Mouse (Mus musculus) stomach, embryonic 16.5 days (tissue): ENCODE results near the gene Slit3. TPM values are rescaled to one million over a fixed set of nuclear protein-coding genes. Genes with fewer than 3 reads are reported as not detected.

ENCODE experiments used
- ATAC-seq: fragments of 200-750 bp; cut with Nextera tagmentation; 2 replicates; pipeline ENCODE4 v1.8.0; 2017; ENCODE audit warnings: moderate number of reproducible peaks, moderate TSS enrichment; ENCODE audit not compliant: insufficient read depth, low FRiP score
- H3K27ac ChIP-seq: fragments of 300-500 bp; sonication (generic); 2 replicates; pipeline ENCODE4 v1.5.1; 2014; ENCODE audit warnings: low read length
- H3K27me3 ChIP-seq: fragments of 300-500 bp; sonication (generic); 2 replicates; pipeline ENCODE4 v1.6.1; 2014; ENCODE audit warnings: low read length, control low read depth, mixed read lengths; ENCODE audit not compliant: control insufficient read depth, insufficient read depth
- H3K36me3 ChIP-seq: fragments of 300-500 bp; sonication (generic); 2 replicates; pipeline ENCODE4 v1.6.1; 2014; ENCODE audit warnings: low read length; ENCODE audit not compliant: control insufficient read depth, insufficient read depth
- H3K4me1 ChIP-seq: fragments of 300-500 bp; sonication (generic); 2 replicates; pipeline ENCODE4 v1.6.1; 2014; ENCODE audit warnings: low read length, control low read depth, mixed read lengths; ENCODE audit not compliant: control insufficient read depth, insufficient read depth
- H3K4me2 ChIP-seq: fragments of 300-500 bp; sonication (generic); 2 replicates; pipeline ENCODE4 v1.6.1; 2014; ENCODE audit warnings: low read depth, low read length, mixed read lengths
- H3K4me3 ChIP-seq: fragments of 300-500 bp; sonication (generic); replicated peaks from 2 replicates; pipeline ENCODE4 v1.5.1; 2014; ENCODE audit warnings: mild to moderate bottlenecking, low read length
- H3K9ac ChIP-seq: fragments of 300-500 bp; sonication (generic); 2 replicates; pipeline ENCODE4 v1.6.1; 2014; ENCODE audit warnings: low read length
- H3K9me3 ChIP-seq: fragments of 300-500 bp; sonication (generic); replicated peaks from 2 replicates; pipeline ENCODE4 v1.6.1; 2016; ENCODE audit warnings: low read length, control low read depth; ENCODE audit not compliant: control insufficient read depth
- WGBS: fragments of 180-500 bp; shearing (Covaris S2); extraction: QIAGEN DNeasy Blood & Tissue Kit; methylation state at CpG from one replicate; pipeline ENCODE4 v1.1.7; 2014; 5-methylcytosine and 5-hydroxymethylcytosine counted together
- polyA plus RNA-seq: library from polyadenylated mRNA; unstranded; fragments of >200 nt; fragmentation: Nextera tagmentation; extraction: Ambion mirVana; gene quantifications from 2 replicates; pipeline ENCODE4 v1.2.1, GENCODE M21; 2015

Gene Slit3
- polyA plus RNA-seq, 1 experiment from 2014 or later = 9.4 TPM

- H3K4me2 ChIP-seq = no peak overlapping the region
- no peak overlapping the region for H3K9ac ChIP-seq
- 83% methylated on average over 8 of the region's 8 CpGs for WGBS
- H3K4me3 ChIP-seq = no peak overlapping the region
- no peaks in the 10 kb centered on the region for H3K4me1 ChIP-seq
- no peaks in the 10 kb centered on the region for H3K9me3 ChIP-seq
- no peaks in the 10 kb centered on the region for H3K27me3 ChIP-seq
- H3K36me3 ChIP-seq = no peaks in the 10 kb centered on the region
- H3K27ac ChIP-seq = no peak overlapping the region
- no peak for ATAC-seq
Measured at GRCm38 (mm10) chr11:35557476-35557875, 436.5 kb downstream of the Slit3 start.

- H3K9me3 ChIP-seq = no peaks in the 10 kb centered on the region
- H3K4me1 ChIP-seq = no peaks in the 10 kb centered on the region
- no peaks in the 10 kb centered on the region for H3K27me3 ChIP-seq
- ATAC-seq = no peak
- no peak overlapping the region for H3K4me2 ChIP-seq
- no peak overlapping the region for H3K9ac ChIP-seq
- no peak overlapping the region for H3K4me3 ChIP-seq
- 94% methylated on average over 2 of the region's 2 CpGs for WGBS
- H3K27ac ChIP-seq = no peak overlapping the region
- no peaks in the 10 kb centered on the region for H3K36me3 ChIP-seq
Measured at GRCm38 (mm10) chr11:35558311-35558710, 437.3 kb downstream of the Slit3 start.

GRCm38 (mm10) chr11:35559386-35559785, 438.4 kb downstream of the Slit3 start:
- H3K4me1 ChIP-seq = no peaks in the 10 kb centered on the region
- no peak overlapping the region for H3K4me3 ChIP-seq
- 58% methylated on average over 3 of the region's 3 CpGs for WGBS
- ATAC-seq = no peak
- no peak overlapping the region for H3K4me2 ChIP-seq
- no peak overlapping the region for H3K9ac ChIP-seq
- H3K9me3 ChIP-seq = no peaks in the 10 kb centered on the region
- no peak overlapping the region for H3K27ac ChIP-seq
- H3K36me3 ChIP-seq = no peaks in the 10 kb centered on the region
- no peaks in the 10 kb centered on the region for H3K27me3 ChIP-seq

- Histone ChIP-seq H3K9me3 (no peaks in the 10 kb centered on the region), H3K4me1 (no peaks in the 10 kb centered on the region), H3K36me3 (no peaks in the 10 kb centered on the region), H3K4me2 (no peak overlapping the region), H3K4me3 (no peak overlapping the region), H3K9ac (no peak overlapping the region), H3K27ac (no peak overlapping the region), H3K27me3 (no peaks in the 10 kb centered on the region)
- WGBS = 78% methylated on average over 9 of the region's 9 CpGs
- ATAC-seq = no peak
Measured at GRCm38 (mm10) chr11:35561760-35562159, 440.7 kb downstream of the Slit3 start.

GRCm38 (mm10) chr11:35565322-35565721, 444.3 kb downstream of the Slit3 start:
- Histone ChIP-seq H3K27ac (no peak overlapping the region), H3K4me3 (no peak overlapping the region)
- ATAC-seq = no peak

GRCm38 (mm10) chr11:35566686-35567085, 445.7 kb downstream of the Slit3 start:
- Histone ChIP-seq H3K4me1 (no peaks in the 10 kb centered on the region), H3K27ac (no peak overlapping the region), H3K9me3 (no peaks in the 10 kb centered on the region), H3K9ac (no peak overlapping the region), H3K36me3 (no peaks in the 10 kb centered on the region), H3K4me2 (no peak overlapping the region), H3K27me3 (no peaks in the 10 kb centered on the region), H3K4me3 (no peak overlapping the region)
- 82% methylated on average over 3 of the region's 3 CpGs for WGBS
- no peak for ATAC-seq

More at GRCm38 (mm10) chr11:35565322-35565721, 444.3 kb downstream of the Slit3 start:
- 54% methylated on average over 6 of the region's 6 CpGs for WGBS
- Histone ChIP-seq H3K4me1 (no peaks in the 10 kb centered on the region), H3K4me2 (no peak overlapping the region), H3K9me3 (no peaks in the 10 kb centered on the region), H3K27me3 (no peaks in the 10 kb centered on the region), H3K9ac (no peak overlapping the region), H3K36me3 (no peaks in the 10 kb centered on the region)

- H3K4me3 ChIP-seq = no peak overlapping the region
- H3K4me1 ChIP-seq = no peaks in the 10 kb centered on the region
- H3K4me2 ChIP-seq = no peak overlapping the region
- WGBS = 83% methylated on average over 6 of the region's 6 CpGs
- no peak overlapping the region for H3K27ac ChIP-seq
- H3K9ac ChIP-seq = no peak overlapping the region
- H3K27me3 ChIP-seq = no peaks in the 10 kb centered on the region
- ATAC-seq = no peak
- no peaks in the 10 kb centered on the region for H3K9me3 ChIP-seq
- no peaks in the 10 kb centered on the region for H3K36me3 ChIP-seq
Measured at GRCm38 (mm10) chr11:35569126-35569916, 448.3 kb downstream of the Slit3 start.

GRCm38 (mm10) chr11:35569957-35570356, 448.9 kb downstream of the Slit3 start:
- no peak overlapping the region for H3K27ac ChIP-seq
- WGBS = 81% methylated on average over 11 of the region's 11 CpGs
- no peak for ATAC-seq
- H3K9me3 ChIP-seq = no peaks in the 10 kb centered on the region
- no peak overlapping the region for H3K4me2 ChIP-seq
- H3K9ac ChIP-seq = no peak overlapping the region
- no peaks in the 10 kb centered on the region for H3K27me3 ChIP-seq
- H3K36me3 ChIP-seq = no peaks in the 10 kb centered on the region
- no peak overlapping the region for H3K4me3 ChIP-seq
- no peaks in the 10 kb centered on the region for H3K4me1 ChIP-seq

- Histone ChIP-seq H3K4me1 (no peaks in the 10 kb centered on the region), H3K36me3 (no peaks in the 10 kb centered on the region), H3K9me3 (no peaks in the 10 kb centered on the region), H3K27me3 (no peaks in the 10 kb centered on the region), H3K27ac (no peak overlapping the region), H3K4me3 (no peak overlapping the region), H3K4me2 (no peak overlapping the region), H3K9ac (no peak overlapping the region)
- WGBS = 75% methylated on average over 3 of the region's 3 CpGs
- no peak for ATAC-seq
Measured at GRCm38 (mm10) chr11:35571910-35572309, 450.9 kb downstream of the Slit3 start.
